18 mouse cellular contexts compared by ENCODE assay signal in the genomic region with DNA sequence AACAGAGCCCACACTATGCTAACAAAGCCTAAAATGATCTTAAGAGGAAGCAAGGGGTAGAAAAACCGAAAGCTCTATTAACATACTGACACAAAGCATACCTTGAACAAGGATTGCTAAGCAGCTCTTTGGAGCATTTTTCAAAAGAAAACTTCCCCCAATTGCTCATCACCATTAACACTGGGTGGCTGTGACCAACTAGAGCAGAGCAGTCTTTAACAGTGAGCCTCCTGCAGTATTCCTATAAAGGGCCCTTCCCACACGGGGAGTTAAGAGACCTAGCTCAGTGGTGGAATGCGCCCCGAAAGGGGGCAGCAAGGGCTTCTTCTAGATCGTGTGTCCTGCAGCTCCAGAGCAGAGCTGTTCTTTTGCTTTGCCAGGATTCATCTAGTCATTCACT.
DNase-seq lines count a peak whose midpoint lies in the region; ATAC-seq and TF ChIP-seq lines count a peak whose summit lies in the region.
"Had no signal": no experiment of that assay in that cellular context is flagged by ENCODE, and none has a peak within 500 bp of the region (broad histone marks: within the 10 kb centered on the region; RNA-seq: fewer than 3 reads in every experiment).

No protein-coding gene starts in this region.

- no peak for ATAC-seq in hindbrain, embryonic 13.5 days (ENCODE audit: low FRiP score)
- ATAC-seq in hindbrain, postnatal 0 days: no peak
- ATAC-seq in midbrain, embryonic 11.5 days (ENCODE audit: low FRiP score): no peak
- ATAC-seq: CD4-positive, CD25-positive, alpha-beta regulatory T cell, adult 4 months; intestine, embryonic 15.5 days had no signal

- no peak overlapping the region for H3K27ac ChIP-seq in hindbrain, embryonic 13.5 days
- no peak overlapping the region for H3K27ac ChIP-seq in hindbrain, postnatal 0 days
- H3K27ac ChIP-seq in midbrain, embryonic 11.5 days (ENCODE audit: low read depth, low read length): peak overlapping the region; percentile 40; the same call in 1 of the 2 replicates
- H3K27ac ChIP-seq: embryonic facial prominence, embryonic 12.5 days; intestine, embryonic 15.5 days; kidney, postnatal 0 days had no signal

- H3K4me3 ChIP-seq in hindbrain, embryonic 13.5 days: no peak overlapping the region
- no peak overlapping the region for H3K4me3 ChIP-seq in hindbrain, postnatal 0 days (ENCODE audit: low read length)
- no peak overlapping the region for H3K4me3 ChIP-seq in midbrain, embryonic 11.5 days (ENCODE audit: low read depth, low read length)
- H3K4me3 ChIP-seq: embryonic facial prominence, embryonic 12.5 days; intestine, embryonic 15.5 days had no signal

- DNase-seq in hindbrain, postnatal 0 days (ENCODE audit: low spot score): no peak
- DNase-seq in right cerebral cortex, postnatal 4 days: peak; percentile 16
- no peak for DNase-seq in right cerebral cortex, postnatal 36 days (ENCODE audit: low spot score in 2 of 2)
- peak; percentile 91 for DNase-seq in midbrain, embryonic 11.5 days (ENCODE audit: low spot score, missing footprints)
- no peak for DNase-seq in natural killer cell, adult 2 months (ENCODE audit: low spot score in 2 of 2)
- no peak for DNase-seq in kidney, adult 9 months
- DNase-seq: adrenal gland, postnatal 10 days; cerebellum, postnatal 10 days; gastrocnemius, postnatal 10 days; heart, postnatal 10 days; layer of hippocampus, adult 9-11 months; liver; lung, embryonic 14.5 days had no signal

- 0 out of 2 replicates have a peak overlapping the region, but pooled peaks have one; percentile 15 for H3K9ac ChIP-seq in hindbrain, embryonic 13.5 days
- no peak overlapping the region for H3K9ac ChIP-seq in hindbrain, postnatal 0 days (replicated peaks; ENCODE audit: low read length)
- peak overlapping the region; percentile 12; the same call in 1 of the 2 replicates for H3K9ac ChIP-seq in midbrain, embryonic 11.5 days (ENCODE audit: low read length)
- H3K9ac ChIP-seq: embryonic facial prominence, embryonic 12.5 days; intestine, embryonic 15.5 days; lung, embryonic 14.5 days had no signal

- peaks cover 4% of the 10 kb centered on the region; the same call in 1 of the 2 replicates for H3K36me3 ChIP-seq in hindbrain, embryonic 13.5 days
- no peaks in the 10 kb centered on the region for H3K36me3 ChIP-seq in hindbrain, postnatal 0 days (ENCODE audit: insufficient read depth, low read length)
- H3K36me3 ChIP-seq in midbrain, embryonic 11.5 days (ENCODE audit: control insufficient read depth, insufficient read depth, low read length): no peaks in the 10 kb centered on the region
- H3K36me3 ChIP-seq: intestine, embryonic 15.5 days had no signal

- H3K27me3 ChIP-seq in hindbrain, embryonic 13.5 days: no peaks in the 10 kb centered on the region
- H3K27me3 ChIP-seq in hindbrain, postnatal 0 days (ENCODE audit: insufficient read depth, low read length): no peaks in the 10 kb centered on the region
- H3K27me3 ChIP-seq in midbrain, embryonic 11.5 days (ENCODE audit: control insufficient read depth, insufficient read depth, low read length): no peaks in the 10 kb centered on the region
- H3K27me3 ChIP-seq: embryonic facial prominence, embryonic 12.5 days; intestine, embryonic 15.5 days had no signal

- TF ChIP-seq CTCF in hindbrain, postnatal 0 days (IDR thresholded peaks at IDR 0.05; ENCODE audit: low read depth): no peak

- no peaks in the 10 kb centered on the region for H3K9me3 ChIP-seq in hindbrain, embryonic 13.5 days
- no peaks in the 10 kb centered on the region for H3K9me3 ChIP-seq in hindbrain, postnatal 0 days (ENCODE audit: low read length)
- H3K9me3 ChIP-seq in midbrain, embryonic 11.5 days (ENCODE audit: control insufficient read depth, low read length): no peaks in the 10 kb centered on the region
- H3K9me3 ChIP-seq: embryonic facial prominence, embryonic 12.5 days; intestine, embryonic 15.5 days had no signal

- H3K4me2 ChIP-seq in hindbrain, embryonic 13.5 days: no peak overlapping the region
- H3K4me2 ChIP-seq in hindbrain, postnatal 0 days (ENCODE audit: low read depth, low read length): no peak overlapping the region
- H3K4me2 ChIP-seq in midbrain, embryonic 11.5 days: no peak overlapping the region
- H3K4me2 ChIP-seq: embryonic facial prominence, embryonic 12.5 days; intestine, embryonic 15.5 days; lung, embryonic 14.5 days had no signal

- H3K4me1 ChIP-seq in hindbrain, embryonic 13.5 days (replicated peaks): peaks cover 24% of the 10 kb centered on the region
- H3K4me1 ChIP-seq in hindbrain, postnatal 0 days (ENCODE audit: insufficient read depth, low read length): no peaks in the 10 kb centered on the region; the same call in none of the 2 replicates
- H3K4me1 ChIP-seq in midbrain, embryonic 11.5 days (ENCODE audit: control insufficient read depth, insufficient read depth, low read length): peaks cover 21% of the 10 kb centered on the region

- 35% methylated on average over 5 of the region's 5 CpGs for WGBS in hindbrain, embryonic 13.5 days
- 36% methylated on average over 5 of the region's 5 CpGs for WGBS in hindbrain, postnatal 0 days
- 31% methylated on average over 5 of the region's 5 CpGs for whole genome bisulfite sequencing in midbrain, embryonic 11.5 days

Comparison
In these comparisons a context has a peak if more than half of its experiments do, and no peak if none do; other contexts are left out.
1. DNase-seq: peak in right cerebral cortex, postnatal 4 days (single experiment) and midbrain, embryonic 11.5 days (single experiment); none in hindbrain, postnatal 0 days (single experiment), right cerebral cortex, postnatal 36 days (0 of 2), natural killer cell, adult 2 months (0 of 2) and kidney, adult 9 months (single experiment).